Mouse (Mus musculus) liver, embryonic 14.5 days (tissue): Measurements from ENCODE around the gene Rbpjl. TPM values are rescaled to one million over a fixed set of nuclear protein-coding genes. Genes with fewer than 3 reads are reported as not detected.

Experiments
- ATAC-seq: fragments of 200-750 bp; cut with Nextera tagmentation; 2 replicates; pipeline ENCODE4 v1.8.0; 2017; ENCODE audit warnings: moderate number of reproducible peaks, mild to moderate bottlenecking, moderate library complexity; ENCODE audit not compliant: insufficient read depth
- DNase-seq, 3 experiments: peaks; one replicate each; pipeline ENCODE4 v3.0.0-alpha.2; 2012 to 2013; ENCODE audit warnings: low read depth in 3 of 3, low spot score in 3 of 3
- H3K27ac ChIP-seq: fragments of 300-500 bp; sonication (generic); 2 replicates; pipeline ENCODE4 v1.5.1; 2014; ENCODE audit warnings: moderate library complexity, mild to moderate bottlenecking, control low read depth, inconsistent platforms
- H3K27me3 ChIP-seq: fragments of 300-500 bp; sonication (generic); 2 replicates; pipeline ENCODE4 v1.6.1; 2014; ENCODE audit warnings: mild to moderate bottlenecking, low read length, moderate library complexity; ENCODE audit not compliant: control insufficient read depth, insufficient read depth
- H3K36me3 ChIP-seq: fragments of 300-500 bp; sonication (generic); replicated peaks from 2 replicates; pipeline ENCODE4 v1.6.1; 2014; ENCODE audit warnings: low read depth; ENCODE audit not compliant: control insufficient read depth, insufficient read depth
- H3K4me1 ChIP-seq, 2 experiments: fragments of 200-500 bp in 1 of 2; fragments of 300-500 bp in 1 of 2; sonication (generic) in 1 of 2; replicated peaks; 2 replicates each; pipeline ENCODE4 v1.6.1; 2012 to 2014; ENCODE audit warnings: antibody characterized with exemption in 1 of 2, inconsistent platforms in 1 of 2, low read length in 1 of 2; ENCODE audit not compliant: control insufficient read depth in 2 of 2, insufficient read depth in 2 of 2
- H3K4me2 ChIP-seq: fragments of 300-500 bp; sonication (generic); 2 replicates; pipeline ENCODE4 v1.6.1; 2014; ENCODE audit warnings: low read depth, mild to moderate bottlenecking, control low read depth, moderate library complexity
- H3K4me3 ChIP-seq, 2 experiments: fragments of 200-500 bp in 1 of 2; fragments of 300-500 bp in 1 of 2; sonication (generic) in 1 of 2; 2 replicates each; pipeline ENCODE4 v1.5.1; 2012 to 2014; ENCODE audit warnings: low read depth in 2 of 2, low read length in 2 of 2, mild to moderate bottlenecking in 2 of 2, control low read depth in 1 of 2, inconsistent platforms in 1 of 2, moderate library complexity in 1 of 2; ENCODE audit not compliant: insufficient read depth in 1 of 2
- H3K9ac ChIP-seq: fragments of 300-500 bp; sonication (generic); replicated peaks from 2 replicates; pipeline ENCODE4 v1.6.1; 2014; ENCODE audit warnings: mild to moderate bottlenecking, control low read depth, moderate library complexity
- H3K9me3 ChIP-seq: fragments of 300-500 bp; sonication (generic); 2 replicates; pipeline ENCODE4 v1.6.1; 2016; ENCODE audit warnings: low read length, mixed read lengths; ENCODE audit not compliant: control insufficient read depth
- CTCF ChIP-seq: IDR thresholded peaks from 2 replicates; pipeline ENCODE4 v1.5.1; 2016; ENCODE audit warnings: antibody characterized with exemption, low read depth, control low read depth
- EP300 ChIP-seq: IDR thresholded peaks from 2 replicates; pipeline ENCODE4 v1.6.1; 2016; ENCODE audit warnings: antibody characterized with exemption, low read depth
- WGBS: fragments of 180-500 bp; shearing (Covaris S2); extraction: QIAGEN DNeasy Blood & Tissue Kit; methylation state at CpG from one replicate; pipeline ENCODE4 v1.1.7; 2014; ENCODE audit not compliant: insufficient replicate concordance; 5-methylcytosine and 5-hydroxymethylcytosine counted together
- polyA plus RNA-seq, 2 experiments: library from polyadenylated mRNA; depleted of rRNA in 1 of 2; stranded (reverse) in 1 of 2; unstranded in 1 of 2; fragments of >200 nt; fragmentation: Nextera tagmentation in 1 of 2; extraction: Ambion mirVana in 1 of 2; gene quantifications; 2 replicates each; pipeline versions ENCODE4 v1.2.1 to v1.2.3; 2012 to 2014

Gene Rbpjl
- polyA plus RNA-seq, 2 experiments = 0.05 to 0.06 TPM

GRCm38 (mm10) chr2:164404082-164404990 is 1.4 kb downstream of the Rbpjl start:
- no peak for ATAC-seq
- WGBS = 2% methylated on average over 49 of the region's 49 CpGs
- no peak overlapping the region for H3K27ac ChIP-seq
- DNase-seq = no peak
- H3K4me3 ChIP-seq = no peak overlapping the region
- H3K9ac ChIP-seq = no peak overlapping the region
- H3K4me2 ChIP-seq = 0 out of 2 replicates have a peak overlapping the region, but pooled peaks have one; percentile 3
- no peaks in the 10 kb centered on the region for H3K36me3 ChIP-seq
- peaks cover 76% of the 10 kb centered on the region for H3K27me3 ChIP-seq
- TF ChIP-seq CTCF (no peak), EP300 (no peak)
- H3K4me1 ChIP-seq = no peaks in the 10 kb centered on the region
- H3K9me3 ChIP-seq = no peaks in the 10 kb centered on the region

- no peak within 1 kb of the TSS for H3K4me3 ChIP-seq
- WGBS = 8% methylated on average over 9 of the region's 9 CpGs
- H3K36me3 ChIP-seq = no peaks in the 10 kb centered on the region
- DNase-seq = no peak
- TF ChIP-seq CTCF (no peak), EP300 (no peak)
- no peaks in the 10 kb centered on the region for H3K4me1 ChIP-seq
- no peak for ATAC-seq
- H3K27me3 ChIP-seq = peaks cover 71% of the 10 kb centered on the region
- H3K9me3 ChIP-seq = no peaks in the 10 kb centered on the region
- H3K4me2 ChIP-seq = 0 out of 2 replicates have a peak within 1 kb of the TSS, but pooled peaks have one; percentile 3
- H3K27ac ChIP-seq = no peak within 1 kb of the TSS
- H3K9ac ChIP-seq = no peak within 1 kb of the TSS
Measured at GRCm38 (mm10) chr2:164405060-164405459, 2.1 kb downstream of the Rbpjl start, which contains the start of gene Matn4. Matn4 (minus strand) TSS chr2:164405160.

GRCm38 (mm10) chr2:164405519-164405918 is 2.6 kb downstream of the Rbpjl start:
- Histone ChIP-seq H3K4me2 (no peak overlapping the region), H3K27ac (no peak overlapping the region), H3K4me1 (no peaks in the 10 kb centered on the region), H3K9ac (no peak overlapping the region), H3K4me3 (no peak overlapping the region), H3K36me3 (no peaks in the 10 kb centered on the region), H3K9me3 (no peaks in the 10 kb centered on the region), H3K27me3 (peaks cover 67% of the 10 kb centered on the region)
- DNase-seq = no peak
- TF ChIP-seq CTCF (no peak), EP300 (no peak)
- WGBS = 34% methylated on average over 5 of the region's 5 CpGs
- ATAC-seq = no peak

DNA sequence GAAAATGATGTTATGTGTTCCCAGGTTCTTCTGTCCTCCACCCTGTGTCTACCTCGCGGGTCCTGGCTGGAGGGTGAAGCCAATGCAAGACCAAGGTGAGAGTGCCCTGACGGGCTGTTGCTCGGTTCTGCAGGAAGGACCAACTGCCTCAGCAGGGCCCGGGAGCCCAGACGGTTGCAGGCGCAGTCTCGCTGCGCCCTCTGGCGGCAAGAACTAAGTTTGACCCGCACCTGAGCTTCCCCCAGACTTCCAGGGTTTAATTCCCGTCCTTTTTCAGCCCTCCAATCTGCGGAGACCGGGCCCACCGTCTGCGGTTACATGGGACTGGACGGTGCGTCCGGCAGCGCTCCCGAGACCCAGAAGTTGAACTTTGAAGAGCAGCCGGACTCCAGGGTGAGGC is 4.8 kb downstream of the Rbpjl start:
- H3K9me3 ChIP-seq = no peaks in the 10 kb centered on the region
- H3K27me3 ChIP-seq = peaks cover 49% of the 10 kb centered on the region
- no peak overlapping the region for H3K27ac ChIP-seq
- no peak for ATAC-seq
- H3K4me3 ChIP-seq = no peak overlapping the region
- H3K9ac ChIP-seq = no peak overlapping the region
- DNase-seq = no peak
- H3K4me1 ChIP-seq = no peaks in the 10 kb centered on the region
- WGBS = 1% methylated on average over 22 of the region's 22 CpGs
- no peak overlapping the region for H3K4me2 ChIP-seq
- TF ChIP-seq CTCF (peak; percentile 84), EP300 (no peak)
- H3K36me3 ChIP-seq = no peaks in the 10 kb centered on the region

- ATAC-seq = no peak
- Histone ChIP-seq H3K36me3 (no peaks in the 10 kb centered on the region), H3K4me1 (no peaks in the 10 kb centered on the region), H3K9ac (no peak overlapping the region), H3K4me3 (no peak overlapping the region), H3K27me3 (peaks cover 4% of the 10 kb centered on the region), H3K9me3 (no peaks in the 10 kb centered on the region), H3K27ac (no peak overlapping the region), H3K4me2 (no peak overlapping the region)
- TF ChIP-seq CTCF = no peak
- TF ChIP-seq EP300 = no peak
- no peak for DNase-seq
- 26% methylated on average over 28 of the region's 28 CpGs for WGBS
Measured at GRCm38 (mm10) chr2:164414167-164414566, 11.2 kb downstream of the Rbpjl start.
